Mouse (Mus musculus) left cerebral cortex, postnatal 36 days (tissue): Measurements from ENCODE around the gene Gm10642. TPM values are rescaled to one million over a fixed set of nuclear protein-coding genes. Genes with fewer than 3 reads are reported as not detected.
A peak's percentile ranks its signal among the peaks of the same experiment; 100 is the strongest.

Source experiments
- DNase-seq, 2 experiments: peaks; one replicate each; pipeline ENCODE4 v3.0.0; 2021 to 2022; ENCODE audit warnings: low spot score in 2 of 2, mixed read lengths in 1 of 2
- intact Hi-C: fragments of 180-260 bp; cut with DNase I; formaldehyde crosslinking; loops from one replicate; pipeline ENCODE4 v1.15.1; 2025
- total RNA-seq, 2 experiments: library from RNA; stranded (reverse); gene quantifications; 2 replicates each; pipeline ENCODE4 v1.2.3; 2021

Gm10642 gene
- total RNA-seq, 2 experiments from 2014 or later: 1.2 to 1.4 TPM

GRCm38 (mm10) chr9:70671278-70671677 is 15.2 kb downstream of the Gm10642 start:
- intact Hi-C loops: loop anchor here (10.0 kb wide), 1 partner anchor 174 kb away; no protein-coding TSS in a partner anchor
- no peak for DNase-seq

- no peak for DNase-seq
- intact Hi-C loops: loop anchor here (10.0 kb wide), 1 partner anchor 173 kb away; no protein-coding TSS in a partner anchor
Measured at GRCm38 (mm10) chr9:70671772-70672579, 15.9 kb downstream of the Gm10642 start.

- no peak for DNase-seq
- intact Hi-C loops: loop anchor here (10.0 kb wide), 1 partner anchor 171 kb away; no protein-coding TSS in a partner anchor
Measured at GRCm38 (mm10) chr9:70673656-70674055, 17.6 kb downstream of the Gm10642 start.

GRCm38 (mm10) chr9:70675117-70675516 is 19.1 kb downstream of the Gm10642 start:
- DNase-seq: no peak
- intact Hi-C loops: loop anchor here (5.0 to 10.0 kb wide), 3 partner anchors 170 to 402 kb away; no protein-coding TSS in a partner anchor

- no peak for DNase-seq
- intact Hi-C loops: loop anchor here (5.0 to 10.0 kb wide), 3 partner anchors 169 to 401 kb away; no protein-coding TSS in a partner anchor
Measured at GRCm38 (mm10) chr9:70675961-70676360, 19.9 kb downstream of the Gm10642 start.

GRCm38 (mm10) chr9:70678682-70679131 is 22.7 kb downstream of the Gm10642 start, which contains the start of gene Adam10:
Adam10 (plus strand) TSS chr9:70678997.
- intact Hi-C loops: loop anchor here (1.0 to 10.0 kb wide), 4 partner anchors 21 to 399 kb away; partner anchors contain the start of gene Mindy2
- peak; percentile 97 to 99 for DNase-seq

- intact Hi-C loops: loop anchor here (5.0 to 10.0 kb wide), 3 partner anchors 165 to 398 kb away; no protein-coding TSS in a partner anchor
Measured at GRCm38 (mm10) chr9:70679132-70680091, 23.4 kb downstream of the Gm10642 start.

GRCm38 (mm10) chr9:70682202-70682601 is 26.2 kb downstream of the Gm10642 start:
- intact Hi-C loops: no loop called here
- DNase-seq: no peak

More at GRCm38 (mm10) chr9:70679132-70680091, 23.4 kb downstream of the Gm10642 start:
- peak in 1 of 2 experiments; percentile 36 for DNase-seq

- intact Hi-C loops: no loop called here
- DNase-seq: no peak
Measured at GRCm38 (mm10) chr9:70688301-70688968, 32.4 kb downstream of the Gm10642 start.

- intact Hi-C loops: no loop called here
- no peak for DNase-seq
Measured at GRCm38 (mm10) chr9:70689926-70690325, 33.9 kb downstream of the Gm10642 start.

- no peak for DNase-seq
- intact Hi-C loops: no loop called here
Measured at GRCm38 (mm10) chr9:70690579-70690978, 34.5 kb downstream of the Gm10642 start.

GRCm38 (mm10) chr9:70691772-70692693 is 36.0 kb downstream of the Gm10642 start:
- intact Hi-C loops: no loop called here

GRCm38 (mm10) chr9:70695723-70696122 is 39.7 kb downstream of the Gm10642 start:
- no peak for DNase-seq
- intact Hi-C loops: no loop called here

More at GRCm38 (mm10) chr9:70691772-70692693, 36.0 kb downstream of the Gm10642 start:
- no peak for DNase-seq

- intact Hi-C loops: no loop called here
- no peak for DNase-seq
Measured at GRCm38 (mm10) chr9:70698090-70698489, 42.0 kb downstream of the Gm10642 start.

GRCm38 (mm10) chr9:70703597-70704203 is 47.6 kb downstream of the Gm10642 start:
- intact Hi-C loops: no loop called here
- DNase-seq: no peak

- intact Hi-C loops: no loop called here
- no peak for DNase-seq
Measured at GRCm38 (mm10) chr9:70706444-70706843, 50.4 kb downstream of the Gm10642 start.
